Mouse (Mus musculus): Measurements from ENCODE around the gene Cenpb. TPM values are rescaled to one million over a fixed set of nuclear protein-coding genes. Genes with fewer than 3 reads are reported as not detected.
A peak's percentile ranks its signal among the peaks of the same experiment; 100 is the strongest.

Cenpb gene
- polyA plus RNA-seq, 1 experiment from 2014 or later = 14.9 TPM

DNA sequence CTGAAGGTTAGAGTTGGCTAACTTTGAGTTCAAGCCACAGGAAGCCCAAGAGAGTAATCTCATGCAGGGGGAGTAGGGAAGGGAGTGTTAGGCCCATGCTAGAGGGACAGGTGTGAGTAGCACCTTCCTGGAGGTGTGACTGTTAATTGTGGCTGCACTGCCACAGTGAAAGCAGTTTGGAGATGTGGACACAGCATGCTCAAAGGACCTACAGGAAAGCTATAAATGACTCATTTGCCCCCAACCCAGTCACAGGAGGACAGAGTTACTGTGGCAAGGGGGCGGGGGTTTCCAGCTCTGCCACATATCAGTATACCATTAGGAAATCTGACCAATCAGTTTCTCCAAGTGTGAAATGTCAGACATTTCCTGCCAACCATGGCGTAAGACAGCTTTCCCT lies 34.3 kb downstream of the Cenpb start:
- Histone ChIP-seq H3K9me3 (no peaks in the 10 kb centered on the region), H3K9ac (replicated peaks) (no peak overlapping the region), H3K27me3 (no peaks in the 10 kb centered on the region), H3K4me3 (replicated peaks) (no peak overlapping the region), H3K4me2 (no peak overlapping the region), H3K4me1 (replicated peaks) (0 out of 2 replicates have a peak, but pooled peaks cover 6% of the 10 kb centered on the region), H3K36me3 (peaks cover 97% of the 10 kb centered on the region), H3K27ac (peak overlapping the region; percentile 41; the same call in 1 of the 2 replicates)
- ATAC-seq (ENCODE audit: insufficient number of reproducible peaks, insufficient read depth, low FRiP score, low TSS enrichment, low read depth) = no peak
- WGBS = 72% methylated on average over 2 of the region's 2 CpGs

- WGBS = 54% methylated on average over 13 of the region's 13 CpGs
- H3K4me3 ChIP-seq (replicated peaks) = no peak overlapping the region
- H3K36me3 ChIP-seq = peaks cover 97% of the 10 kb centered on the region
- no peaks in the 10 kb centered on the region for H3K27me3 ChIP-seq
- no peak overlapping the region for H3K27ac ChIP-seq
- 0 out of 2 replicates have a peak, but pooled peaks cover 6% of the 10 kb centered on the region for H3K4me1 ChIP-seq (replicated peaks)
- no peaks in the 10 kb centered on the region for H3K9me3 ChIP-seq
- H3K9ac ChIP-seq (replicated peaks) = no peak overlapping the region; the same call in 1 of the 2 replicates
- H3K4me2 ChIP-seq = no peak overlapping the region
- ATAC-seq (ENCODE audit: insufficient number of reproducible peaks, insufficient read depth, low FRiP score, low TSS enrichment, low read depth) = no peak
Observed at GRCm38 (mm10) chr2:131145121-131145520, 34.7 kb downstream of the Cenpb start.

- Histone ChIP-seq H3K4me2 (no peak overlapping the region), H3K9me3 (no peaks in the 10 kb centered on the region), H3K27ac (no peak overlapping the region), H3K36me3 (peaks cover 98% of the 10 kb centered on the region), H3K9ac (replicated peaks) (no peak overlapping the region), H3K4me1 (replicated peaks) (0 out of 2 replicates have a peak, but pooled peaks cover 6% of the 10 kb centered on the region), H3K27me3 (no peaks in the 10 kb centered on the region), H3K4me3 (replicated peaks) (no peak overlapping the region)
- whole genome bisulfite sequencing = 69% methylated on average over 22 of the region's 22 CpGs
- ATAC-seq (ENCODE audit: insufficient number of reproducible peaks, insufficient read depth, low FRiP score, low TSS enrichment, low read depth) = no peak
Observed at GRCm38 (mm10) chr2:131143007-131143780, 36.7 kb downstream of the Cenpb start.

GRCm38 (mm10) chr2:131142592-131142991 lies 37.3 kb downstream of the Cenpb start:
- Histone ChIP-seq H3K9ac (replicated peaks) (no peak overlapping the region), H3K27ac (0 out of 2 replicates have a peak overlapping the region, but pooled peaks have one; percentile 12), H3K27me3 (no peaks in the 10 kb centered on the region), H3K4me2 (no peak overlapping the region), H3K4me1 (replicated peaks) (0 out of 2 replicates have a peak, but pooled peaks cover 6% of the 10 kb centered on the region), H3K4me3 (replicated peaks) (no peak overlapping the region), H3K36me3 (peaks cover 98% of the 10 kb centered on the region), H3K9me3 (no peaks in the 10 kb centered on the region)
- 28% methylated on average over 18 of the region's 18 CpGs for WGBS
- ATAC-seq (ENCODE audit: insufficient number of reproducible peaks, insufficient read depth, low FRiP score, low TSS enrichment, low read depth) = 0 out of 2 replicates have a peak, but pooled peaks have one; percentile 16

DNA sequence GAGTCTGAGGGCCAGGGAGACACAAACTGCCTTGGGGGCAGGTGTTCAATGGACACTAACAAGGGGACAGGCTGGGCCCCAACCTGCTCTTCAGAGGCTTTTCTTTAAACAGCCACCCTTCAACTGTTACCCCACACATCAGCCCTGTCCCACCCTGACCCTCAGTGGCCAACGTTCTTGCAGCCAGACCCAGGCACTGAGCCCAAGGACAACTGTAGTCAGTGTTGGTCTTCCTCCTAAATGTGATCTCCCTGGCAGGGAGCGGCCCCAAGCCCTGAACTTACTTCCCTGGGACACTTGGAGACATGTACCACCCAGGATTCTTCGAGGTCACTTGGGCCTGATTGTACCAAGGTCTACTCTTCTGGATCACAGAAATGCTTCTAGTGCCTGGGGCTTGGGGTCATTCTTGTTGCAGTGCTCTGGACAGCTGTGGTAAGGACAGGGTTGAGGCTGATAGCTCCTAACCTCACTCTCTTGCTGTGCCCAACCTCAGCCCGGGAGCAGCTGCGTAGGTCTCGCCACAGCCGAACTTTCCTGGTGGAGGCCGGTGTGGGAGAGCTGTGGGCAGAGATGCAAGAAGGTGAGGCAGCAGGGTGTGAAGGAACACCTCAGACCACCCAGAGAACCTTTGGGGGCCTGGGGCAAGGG lies 38.4 kb downstream of the Cenpb start:
- Histone ChIP-seq H3K9me3 (no peaks in the 10 kb centered on the region), H3K4me2 (no peak overlapping the region), H3K4me1 (replicated peaks) (0 out of 2 replicates have a peak, but pooled peaks cover 6% of the 10 kb centered on the region), H3K27ac (no peak overlapping the region), H3K36me3 (peaks cover 98% of the 10 kb centered on the region), H3K9ac (replicated peaks) (no peak overlapping the region; the same call in 1 of the 2 replicates), H3K4me3 (replicated peaks) (no peak overlapping the region), H3K27me3 (no peaks in the 10 kb centered on the region)
- no peak for ATAC-seq (ENCODE audit: insufficient number of reproducible peaks, insufficient read depth, low FRiP score, low TSS enrichment, low read depth)
- 89% methylated on average over 8 of the region's 8 CpGs for WGBS

DNA sequence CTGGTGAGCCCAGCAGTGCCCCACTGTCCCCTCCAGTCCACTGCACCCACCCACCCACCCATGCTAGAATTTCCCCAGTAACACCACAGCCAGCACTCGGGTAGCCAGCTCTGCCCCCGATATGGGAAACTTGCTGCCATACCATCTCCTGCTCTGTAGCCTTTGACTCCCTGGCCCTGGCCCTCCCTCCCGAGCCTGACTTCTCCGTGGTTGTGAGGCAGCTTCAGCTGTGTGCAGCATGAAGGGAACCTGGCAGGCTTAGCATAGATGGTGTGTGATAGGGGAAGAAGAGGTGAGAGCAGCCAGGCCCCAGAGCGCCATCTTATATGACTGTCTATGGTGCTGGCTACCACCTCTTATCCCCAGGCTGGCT lies 39.3 kb downstream of the Cenpb start:
- WGBS = 69% methylated on average over 5 of the region's 5 CpGs
- no peak for ATAC-seq (ENCODE audit: insufficient number of reproducible peaks, insufficient read depth, low FRiP score, low TSS enrichment, low read depth)

DNA sequence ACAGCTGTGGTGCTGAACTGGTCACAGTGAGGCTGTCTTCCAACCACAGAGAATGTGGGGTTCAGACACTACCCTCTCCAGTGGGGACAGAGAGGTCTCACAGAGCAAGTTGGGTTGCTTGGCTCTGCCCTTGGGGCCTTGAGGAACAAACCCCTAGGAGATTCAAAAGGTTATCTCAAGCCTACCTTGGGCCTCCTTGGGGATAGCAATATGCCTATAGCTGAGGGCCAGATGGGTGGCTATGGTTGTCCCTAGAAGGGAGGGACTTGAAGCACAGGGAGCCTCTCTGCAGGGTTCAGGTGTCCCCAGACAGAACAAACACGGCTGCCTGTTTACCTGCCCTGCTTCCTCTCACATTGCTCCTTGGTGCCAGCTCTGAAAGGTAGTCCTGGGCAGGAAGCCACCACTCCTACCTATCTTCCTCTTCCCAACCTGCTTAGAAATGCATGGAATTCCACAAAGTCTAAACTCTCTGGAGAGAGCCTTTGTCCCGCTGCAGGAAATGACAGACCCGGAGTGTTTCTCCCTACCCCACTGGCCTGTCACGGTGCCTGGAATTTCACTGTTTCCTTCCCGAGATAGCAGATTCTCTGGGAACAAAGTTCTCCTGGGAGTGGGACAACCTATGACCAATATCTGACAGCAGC lies 39.9 kb downstream of the Cenpb start:
- no peaks in the 10 kb centered on the region for H3K27me3 ChIP-seq
- WGBS = 52% methylated on average over 5 of the region's 5 CpGs
- no peak for ATAC-seq (ENCODE audit: insufficient number of reproducible peaks, insufficient read depth, low FRiP score, low TSS enrichment, low read depth)
- peaks cover 98% of the 10 kb centered on the region for H3K36me3 ChIP-seq
- H3K4me3 ChIP-seq (replicated peaks) = no peak overlapping the region
- no peak overlapping the region for H3K4me2 ChIP-seq
- H3K4me1 ChIP-seq (replicated peaks) = peaks cover 10% of the 10 kb centered on the region
- H3K9me3 ChIP-seq = no peaks in the 10 kb centered on the region
- H3K9ac ChIP-seq (replicated peaks) = no peak overlapping the region
- no peak overlapping the region for H3K27ac ChIP-seq

More for the DNA sequence above, 39.3 kb downstream of the Cenpb start:
- no peaks in the 10 kb centered on the region for H3K9me3 ChIP-seq
- no peak overlapping the region for H3K4me2 ChIP-seq
- H3K4me3 ChIP-seq (replicated peaks) = no peak overlapping the region
- H3K9ac ChIP-seq (replicated peaks) = no peak overlapping the region
- H3K27ac ChIP-seq = no peak overlapping the region
- H3K36me3 ChIP-seq = peaks cover 98% of the 10 kb centered on the region
- 0 out of 2 replicates have a peak, but pooled peaks cover 8% of the 10 kb centered on the region for H3K4me1 ChIP-seq (replicated peaks)
- H3K27me3 ChIP-seq = no peaks in the 10 kb centered on the region

- Histone ChIP-seq H3K27ac (no peak overlapping the region), H3K9me3 (no peaks in the 10 kb centered on the region), H3K36me3 (peaks cover 98% of the 10 kb centered on the region), H3K4me2 (no peak overlapping the region), H3K4me3 (replicated peaks) (no peak overlapping the region), H3K4me1 (replicated peaks) (peaks cover 17% of the 10 kb centered on the region), H3K9ac (replicated peaks) (no peak overlapping the region), H3K27me3 (no peaks in the 10 kb centered on the region)
- no peak for ATAC-seq (ENCODE audit: insufficient number of reproducible peaks, insufficient read depth, low FRiP score, low TSS enrichment, low read depth)
- WGBS = 82% methylated on average over 5 of the region's 5 CpGs
Observed at GRCm38 (mm10) chr2:131139287-131139686, 40.6 kb downstream of the Cenpb start.

DNA sequence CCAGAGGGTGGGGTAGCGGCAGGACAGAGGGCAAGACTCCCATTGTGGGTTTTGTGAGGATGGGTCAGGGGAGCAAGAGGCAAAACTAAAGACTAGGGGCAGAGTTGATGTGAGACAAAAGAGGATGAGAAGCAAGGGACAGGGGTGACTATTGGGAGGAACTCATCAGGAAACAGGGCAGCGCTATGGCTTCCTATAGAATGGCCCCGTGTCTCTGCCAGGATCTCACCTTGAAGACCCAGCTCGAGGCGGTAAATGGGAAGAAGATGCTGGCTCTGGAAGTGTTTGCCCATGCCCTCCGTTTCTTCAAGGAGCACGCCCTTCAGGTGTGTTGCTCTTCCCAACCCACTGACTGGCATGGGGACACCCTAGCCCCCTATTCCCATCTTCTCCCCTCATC lies 41.1 kb downstream of the Cenpb start:
- 97% methylated on average over 7 of the region's 7 CpGs for WGBS
- H3K4me2 ChIP-seq = no peak overlapping the region
- no peak for ATAC-seq (ENCODE audit: insufficient number of reproducible peaks, insufficient read depth, low FRiP score, low TSS enrichment, low read depth)
- no peaks in the 10 kb centered on the region for H3K9me3 ChIP-seq
- no peak overlapping the region for H3K27ac ChIP-seq
- H3K27me3 ChIP-seq = no peaks in the 10 kb centered on the region
- H3K4me1 ChIP-seq (replicated peaks) = peaks cover 22% of the 10 kb centered on the region
- peaks cover 100% of the 10 kb centered on the region for H3K36me3 ChIP-seq
- H3K4me3 ChIP-seq (replicated peaks) = no peak overlapping the region
- H3K9ac ChIP-seq (replicated peaks) = no peak overlapping the region

DNA sequence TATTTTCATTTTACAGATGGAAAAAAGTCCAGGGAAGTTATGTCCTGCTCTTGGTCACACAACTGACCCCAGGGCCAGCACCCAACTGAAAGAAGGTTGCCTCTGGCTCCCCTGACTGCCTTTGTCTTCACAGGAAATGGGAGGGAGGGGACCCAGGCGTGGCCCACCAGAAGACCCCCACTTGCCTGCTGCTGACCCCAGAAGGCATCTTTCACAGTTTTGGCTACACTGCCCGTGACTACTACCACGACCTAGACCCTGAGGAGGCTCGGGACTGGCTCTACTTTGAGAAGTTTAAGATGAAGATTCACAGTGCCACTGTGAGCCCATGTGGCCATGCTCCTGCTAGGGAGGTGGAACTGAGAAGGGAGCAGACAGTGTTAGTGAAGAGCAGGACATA lies 41.6 kb downstream of the Cenpb start:
- ATAC-seq (ENCODE audit: insufficient number of reproducible peaks, insufficient read depth, low FRiP score, low TSS enrichment, low read depth) = no peak
- Histone ChIP-seq H3K36me3 (peaks cover 96% of the 10 kb centered on the region), H3K27me3 (no peaks in the 10 kb centered on the region), H3K4me2 (no peak overlapping the region), H3K27ac (no peak overlapping the region), H3K4me3 (replicated peaks) (no peak overlapping the region), H3K4me1 (replicated peaks) (peaks cover 22% of the 10 kb centered on the region), H3K9ac (replicated peaks) (no peak overlapping the region), H3K9me3 (no peaks in the 10 kb centered on the region)
- WGBS = 92% methylated on average over 4 of the region's 4 CpGs
